Mouse (Mus musculus) heart, adult 2 months (tissue): Measurements from ENCODE around the gene Tnfrsf12a. TPM values are rescaled to one million over a fixed set of nuclear protein-coding genes. Genes with fewer than 3 reads are reported as not detected.
A peak's percentile ranks its signal among the peaks of the same experiment; 100 is the strongest.

Source experiments
- DNase-seq, 2 experiments: peaks; one replicate each; pipeline ENCODE4 v3.0.0; 2021
- H3K27ac ChIP-seq: fragments of 200-600 bp; 2 replicates; pipeline ENCODE4 v1.8.1; 2022
- H3K27me3 ChIP-seq: fragments of 200-500 bp; 2 replicates; pipeline ENCODE4 v1.6.1; 2012; ENCODE audit warnings: mild to moderate bottlenecking, low read length, inconsistent platforms, mixed read lengths; ENCODE audit not compliant: control insufficient read depth, insufficient read depth
- H3K36me3 ChIP-seq: fragments of 200-500 bp; 2 replicates; pipeline ENCODE4 v1.6.1; 2012; ENCODE audit warnings: low read length, inconsistent platforms; ENCODE audit not compliant: control insufficient read depth, insufficient read depth
- H3K4me1 ChIP-seq: fragments of 200-500 bp; 2 replicates; pipeline ENCODE4 v1.6.1; 2011; ENCODE audit warnings: low read length; ENCODE audit not compliant: control insufficient read depth, insufficient read depth
- H3K4me3 ChIP-seq: fragments of 200-600 bp; 2 replicates; pipeline ENCODE4 v1.8.1; 2022
- H3K79me2 ChIP-seq: fragments of 200-500 bp; replicated peaks from 2 replicates; pipeline ENCODE4 v1.6.1; 2012; ENCODE audit warnings: mild to moderate bottlenecking, inconsistent platforms, low read length, moderate library complexity, mixed read lengths; ENCODE audit not compliant: control insufficient read depth, insufficient read depth
- H3K9ac ChIP-seq: fragments of 200-500 bp; 2 replicates; pipeline ENCODE4 v1.6.1; 2012; ENCODE audit warnings: low read depth, mild to moderate bottlenecking, control low read depth, inconsistent platforms, low read length, mixed read lengths
- CTCF ChIP-seq: fragments of 200-600 bp; IDR thresholded peaks from 2 replicates; pipeline ENCODE4 v1.8.1; 2022; ENCODE audit warnings: antibody characterized with exemption, mild to moderate bottlenecking, moderate library complexity
- EP300 ChIP-seq: fragments of 200-500 bp; IDR thresholded peaks from 2 replicates; pipeline ENCODE4 v1.6.1; 2011; ENCODE audit warnings: low read depth, low read length, control low read depth; ENCODE audit not compliant: insufficient read depth
- POLR2A ChIP-seq: fragments of 200-500 bp; IDR thresholded peaks from 2 replicates; pipeline ENCODE4 v1.6.1; 2011; ENCODE audit warnings: mild to moderate bottlenecking, low read depth, low read length, control low read depth; ENCODE audit not compliant: insufficient read depth
- WGBS: fragments of 180-500 bp; shearing (Covaris S2); methylation state at CpG from one replicate; pipeline ENCODE4 v1.1.7; 2018; 5-methylcytosine and 5-hydroxymethylcytosine counted together
- intact Hi-C: fragments of 180-260 bp; cut with DNase I; formaldehyde crosslinking; loops from one replicate; pipeline ENCODE4 v1.15.1; 2025
- polyA plus RNA-seq: library from polyadenylated mRNA; depleted of rRNA; stranded (reverse); fragments of >200 nt; gene quantifications from 2 replicates; pipeline ENCODE4 v1.2.3, GENCODE M21; 2012
- total RNA-seq, 2 experiments: library from RNA; stranded (reverse); gene quantifications; 2 replicates each; pipeline ENCODE4 v1.2.3; 2021

Gene Tnfrsf12a
- total and polyA plus RNA-seq, 3 experiments, result 37.9 to 82.5 (median 80.1) TPM

DNA sequence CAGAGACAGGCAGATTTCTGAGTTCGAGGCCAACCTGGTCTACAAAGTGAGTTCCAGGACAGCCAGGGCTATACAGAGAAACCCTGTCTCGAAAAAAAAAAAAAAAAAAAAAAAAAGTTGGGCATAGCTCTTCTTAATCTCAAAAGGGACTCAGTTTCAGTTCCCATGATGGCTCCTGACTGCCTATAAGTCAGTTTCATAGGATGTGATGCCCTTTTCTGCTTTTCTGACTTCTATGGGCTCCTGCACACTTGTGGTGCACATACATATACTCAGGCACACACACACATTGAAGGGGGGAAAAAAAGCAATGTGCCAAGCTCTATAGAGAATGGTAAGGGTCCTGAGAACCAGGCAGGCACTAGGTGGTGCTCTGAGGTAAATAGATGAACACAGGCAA lies 23.9 kb downstream of the Tnfrsf12a start:
- H3K9ac ChIP-seq, result no peak overlapping the region
- 46% methylated on average over 2 of the region's 2 CpGs for WGBS
- TF ChIP-seq POLR2A, result no peak
- peak; percentile 17; the same call in 1 of the 2 replicates for TF ChIP-seq CTCF
- TF ChIP-seq EP300, result no peak
- no peaks in the 10 kb centered on the region for H3K79me2 ChIP-seq
- H3K36me3 ChIP-seq, result no peaks in the 10 kb centered on the region
- no peaks in the 10 kb centered on the region for H3K27me3 ChIP-seq
- H3K4me3 ChIP-seq, result no peak overlapping the region
- DNase-seq, result no peak
- H3K4me1 ChIP-seq, result no peaks in the 10 kb centered on the region
- intact Hi-C loops, result no loop called here
- H3K27ac ChIP-seq, result no peak overlapping the region

DNA sequence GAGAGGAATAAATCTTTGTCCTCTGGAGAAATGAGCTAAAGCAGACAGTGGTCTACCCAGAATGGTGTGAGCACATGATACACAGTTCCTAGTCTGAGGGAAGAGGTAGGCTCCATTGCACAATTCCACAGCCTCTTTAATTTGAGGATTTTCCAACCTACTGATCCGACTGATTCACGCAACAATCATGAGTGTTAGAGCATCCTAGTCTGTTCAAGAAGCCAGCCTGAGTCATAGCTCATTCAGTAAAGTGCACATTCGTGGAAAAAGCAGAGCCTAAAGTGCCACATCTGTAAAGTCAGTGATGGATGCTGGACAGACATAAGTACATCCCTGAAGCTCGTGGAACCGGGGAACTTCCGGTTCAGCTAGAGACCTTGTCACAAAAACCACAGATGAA lies 25.9 kb downstream of the Tnfrsf12a start:
- no peak for TF ChIP-seq EP300
- TF ChIP-seq POLR2A, result no peak
- no peak for TF ChIP-seq CTCF
- DNase-seq, result no peak
- WGBS, result 66% methylated on average over 6 of the region's 6 CpGs
- H3K27ac ChIP-seq, result no peak overlapping the region
- no peaks in the 10 kb centered on the region for H3K79me2 ChIP-seq
- no peak overlapping the region for H3K9ac ChIP-seq
- no peaks in the 10 kb centered on the region for H3K27me3 ChIP-seq
- H3K4me3 ChIP-seq, result no peak overlapping the region
- no peaks in the 10 kb centered on the region for H3K4me1 ChIP-seq
- intact Hi-C loops, result no loop called here
- no peaks in the 10 kb centered on the region for H3K36me3 ChIP-seq

DNA sequence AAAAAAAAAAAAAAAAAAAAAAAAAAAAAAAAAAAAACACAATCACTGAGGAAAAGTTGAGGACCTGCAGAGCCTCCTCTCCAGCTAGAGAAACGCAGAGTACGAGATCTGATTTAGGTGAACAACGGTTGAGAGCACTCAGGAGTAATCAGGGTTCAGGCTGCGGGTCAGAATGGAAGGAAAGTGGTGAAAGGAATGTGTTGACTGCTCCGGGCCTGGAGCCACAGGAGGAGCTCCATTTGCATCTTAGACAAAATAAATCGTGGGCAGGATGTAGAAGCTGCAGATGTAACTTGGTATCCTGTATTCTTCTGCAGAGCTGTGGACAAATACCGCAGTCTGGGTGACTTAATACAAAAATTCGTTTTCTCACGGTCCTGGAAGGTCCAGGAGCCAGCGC lies 31.4 kb downstream of the Tnfrsf12a start:
- Histone ChIP-seq H3K79me2 (no peaks in the 10 kb centered on the region), H3K36me3 (no peaks in the 10 kb centered on the region), H3K4me1 (no peaks in the 10 kb centered on the region), H3K27me3 (peaks cover 5% of the 10 kb centered on the region), H3K4me3 (no peak overlapping the region), H3K9ac (no peak overlapping the region), H3K27ac (no peak overlapping the region)
- DNase-seq, result no peak
- 42% methylated on average over 10 of the region's 10 CpGs for WGBS
- no peak for TF ChIP-seq POLR2A
- TF ChIP-seq EP300, result no peak
- no peak for TF ChIP-seq CTCF
- intact Hi-C loops, result no loop called here

DNA sequence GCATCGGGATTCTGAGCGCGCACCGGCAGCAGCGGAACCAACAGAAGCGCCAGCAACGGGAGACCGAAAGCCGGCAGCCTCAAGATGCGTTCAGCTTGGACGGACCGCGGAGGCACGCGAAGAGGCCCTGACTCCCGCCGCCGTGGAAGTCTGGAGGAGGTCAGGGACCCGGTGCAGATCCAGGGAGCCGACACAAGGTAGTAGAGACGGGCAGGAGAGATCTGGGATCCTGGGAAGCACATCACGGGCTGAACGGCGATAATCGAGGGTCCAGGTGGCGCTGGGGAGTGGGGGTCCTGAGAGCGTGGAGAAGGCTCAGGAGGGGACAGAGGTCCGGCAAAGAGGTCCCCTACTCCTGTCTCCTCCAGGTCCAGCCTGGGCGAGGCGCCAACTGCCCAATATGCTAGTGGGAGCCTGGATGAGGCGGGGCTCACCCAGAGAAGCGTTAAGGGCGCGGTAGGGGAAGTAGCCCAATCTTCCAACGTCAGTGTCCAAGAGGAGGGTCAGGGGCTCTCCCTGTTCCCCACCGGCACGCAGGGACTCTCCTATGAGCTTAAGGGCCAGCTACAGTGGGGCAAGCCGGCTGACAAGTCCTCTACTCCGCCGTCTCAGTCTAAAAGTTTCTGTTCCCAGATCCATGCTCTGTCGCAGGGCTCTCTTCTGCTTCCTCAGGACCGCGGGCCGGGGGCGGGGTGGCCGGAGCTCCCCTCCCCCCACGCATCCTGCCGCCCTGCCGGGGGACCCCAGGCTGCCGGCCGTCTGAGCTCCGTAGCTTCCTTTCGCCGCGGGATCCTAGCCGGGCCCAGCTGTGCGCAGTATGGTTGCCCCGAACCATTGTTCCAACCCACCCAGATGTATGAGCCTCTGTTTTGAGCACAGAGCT lies 32.4 kb downstream of the Tnfrsf12a start, which contains the start of gene Mmp25:
Gene Mmp25 (minus strand): TSS at position 665 of the 883 bp plus-strand sequence.
- Histone ChIP-seq H3K4me3 (peak within 1 kb of the TSS; percentile 38), H3K36me3 (no peaks in the 10 kb centered on the region), H3K9ac (peak within 1 kb of the TSS; percentile 23), H3K79me2 (no peaks in the 10 kb centered on the region), H3K27me3 (peaks cover 5% of the 10 kb centered on the region), H3K4me1 (no peaks in the 10 kb centered on the region), H3K27ac (no peak within 1 kb of the TSS)
- no peak for DNase-seq
- TF ChIP-seq POLR2A (no peak), CTCF (no peak), EP300 (no peak)
- 1% methylated on average over 58 of the region's 58 CpGs for WGBS
- intact Hi-C loops, result no loop called here

DNA sequence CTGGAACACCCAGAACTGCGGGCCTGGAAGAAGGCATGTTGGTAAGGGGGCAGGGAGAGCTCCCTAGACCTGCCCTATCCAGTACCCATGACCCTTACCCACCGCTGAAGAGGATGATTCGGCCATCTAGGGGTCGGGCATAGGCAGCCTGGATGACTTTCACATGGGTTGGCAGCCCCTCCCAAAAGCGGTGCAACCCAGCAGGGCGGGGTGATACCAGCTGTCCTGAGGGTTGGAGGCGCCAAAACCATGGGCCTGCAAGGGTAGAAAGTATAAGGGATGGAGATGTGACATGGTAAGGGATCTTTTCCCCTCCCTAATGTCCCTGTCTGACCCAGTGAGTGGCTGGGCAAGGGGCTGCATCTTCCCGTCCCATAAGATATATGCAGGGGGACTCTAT lies 46.0 kb downstream of the Tnfrsf12a start:
- Histone ChIP-seq H3K4me3 (no peak overlapping the region), H3K4me1 (no peaks in the 10 kb centered on the region), H3K27ac (no peak overlapping the region), H3K9ac (no peak overlapping the region), H3K79me2 (no peaks in the 10 kb centered on the region), H3K27me3 (no peaks in the 10 kb centered on the region), H3K36me3 (no peaks in the 10 kb centered on the region)
- intact Hi-C loops, result loop anchor here (2.0 kb wide), 1 partner anchor 72 kb away; no protein-coding TSS in a partner anchor
- no peak for TF ChIP-seq EP300
- no peak for TF ChIP-seq POLR2A
- no peak for TF ChIP-seq CTCF
- no peak for DNase-seq
- WGBS, result 70% methylated on average over 8 of the region's 8 CpGs
